ENCODE assay signal across 8 mouse cellular contexts in genomic region chr5:103691624-103692530, GRCm38 (mm10). TPM values are rescaled to one million over a fixed set of nuclear protein-coding genes. Genes with fewer than 3 reads are reported as not detected.
DNase-seq lines count a peak whose midpoint lies in the region; ATAC-seq and TF ChIP-seq lines count a peak whose summit lies in the region.

Gene Aff1, plus strand, starts transcription at chr5:103692374.

- H3K27ac ChIP-seq in heart, embryonic 10.5 days, result peak within 1 kb of the TSS; percentile 80
- no peak within 1 kb of the TSS for H3K27ac ChIP-seq in kidney, embryonic 15.5 days
- peak within 1 kb of the TSS; percentile 57 for H3K27ac ChIP-seq in liver, adult 2 months (replicated peaks; ENCODE audit: insufficient read depth, low read depth, low read length)

- no peaks in the 10 kb centered on the region for H3K9me3 ChIP-seq in heart, embryonic 10.5 days
- H3K9me3 ChIP-seq in kidney, embryonic 15.5 days (replicated peaks), result no peaks in the 10 kb centered on the region

- no peak for TF ChIP-seq CTCF in C2C12 (IDR thresholded peaks at IDR 0.05; ENCODE audit: control insufficient read depth, insufficient read depth, insufficient read length)
- no peak for TF ChIP-seq CTCF in brain, embryonic 14.5 days (IDR thresholded peaks at IDR 0.05; ENCODE audit: borderline replicate concordance, extremely low read depth, insufficient read depth, insufficient read length)
- no peak for TF ChIP-seq CTCF in liver, adult 2 months (IDR thresholded peaks at IDR 0.05; ENCODE audit: low read depth, low read length)

- peak within 1 kb of the TSS; percentile 44 for H3K9ac ChIP-seq in kidney, embryonic 15.5 days
- H3K9ac ChIP-seq in liver, adult 2 months (ENCODE audit: low read depth, low read length), result peak within 1 kb of the TSS; percentile 73

- peak within 1 kb of the TSS; percentile 100 for H3K4me2 ChIP-seq in kidney, embryonic 15.5 days

- no peaks in the 10 kb centered on the region for H3K27me3 ChIP-seq in C2C12 (ENCODE audit: control insufficient read depth, insufficient read depth, insufficient read length)
- peaks cover 41% of the 10 kb centered on the region for H3K27me3 ChIP-seq in heart, embryonic 10.5 days (ENCODE audit: insufficient read depth, poor library complexity, severe bottlenecking)
- H3K27me3 ChIP-seq in kidney, embryonic 15.5 days, result peaks cover 26% of the 10 kb centered on the region
- no peaks in the 10 kb centered on the region for H3K27me3 ChIP-seq in liver, adult 2 months (ENCODE audit: control insufficient read depth, insufficient read depth, low read length)

- peak within 1 kb of the TSS; percentile 82 for H3ac ChIP-seq in C2C12 (ENCODE audit: control insufficient read depth, insufficient read length, low read depth)

- peaks cover 17% of the 10 kb centered on the region for H3K4me1 ChIP-seq in heart, embryonic 10.5 days
- peaks cover 20% of the 10 kb centered on the region for H3K4me1 ChIP-seq in kidney, embryonic 15.5 days
- no peaks in the 10 kb centered on the region for H3K4me1 ChIP-seq in liver, adult 2 months (ENCODE audit: control insufficient read depth, insufficient read depth, low read length)

- peaks cover 30% of the 10 kb centered on the region for H3K79me2 ChIP-seq in C2C12 (ENCODE audit: control insufficient read depth, insufficient read depth)
- H3K79me2 ChIP-seq in liver, adult 2 months (ENCODE audit: control insufficient read depth, insufficient read depth, low read length), result no peaks in the 10 kb centered on the region; the same call in 1 of the 2 replicates

- H3K4me3 ChIP-seq in C2C12 (ENCODE audit: insufficient read depth, poor library complexity, severe bottlenecking), result peak within 1 kb of the TSS; percentile 61
- peak within 1 kb of the TSS; percentile 79 for H3K4me3 ChIP-seq in heart, embryonic 10.5 days
- H3K4me3 ChIP-seq in kidney, embryonic 15.5 days (replicated peaks), result peak within 1 kb of the TSS; percentile 62
- H3K4me3 ChIP-seq in liver, adult 2 months (ENCODE audit: insufficient read depth, low read depth, low read length), result peak within 1 kb of the TSS; percentile 68

- 3% methylated on average over 50 of the region's 50 CpGs for WGBS in heart, embryonic 10.5 days
- 4% methylated on average over 50 of the region's 50 CpGs for WGBS in kidney, embryonic 15.5 days
- WGBS in liver, adult 2 months, result 2% methylated on average over 50 of the region's 50 CpGs

- H3K79me3 ChIP-seq in C2C12 (ENCODE audit: low read depth), result peaks cover 7% of the 10 kb centered on the region

- peak; percentile 86 for DNase-seq in brain, embryonic 14.5 days (ENCODE audit: low read depth)
- DNase-seq in heart, embryonic 10.5 days (ENCODE audit: low spot score), result peak; percentile 93
- DNase-seq in liver, adult 2 months (ENCODE audit: extremely low read depth, low read depth, low spot score), result peak; percentile 82
- DNase-seq in spleen, postnatal 36 days (ENCODE audit: low spot score in 2 of 2), result peak; percentile 89 to 90

- no peaks in the 10 kb centered on the region for H3K36me3 ChIP-seq in C2C12 (ENCODE audit: control insufficient read depth, insufficient read depth)
- H3K36me3 ChIP-seq in heart, embryonic 10.5 days, result no peaks in the 10 kb centered on the region
- no peaks in the 10 kb centered on the region for H3K36me3 ChIP-seq in kidney, embryonic 15.5 days
- no peaks in the 10 kb centered on the region for H3K36me3 ChIP-seq in liver, adult 2 months (ENCODE audit: control insufficient read depth, insufficient read depth, low read length)

- ATAC-seq in erythroblast, adult 5-6 weeks (replicated peaks; ENCODE audit: low FRiP score, poor library complexity, severe bottlenecking), result peak; percentile 95
- ATAC-seq in kidney, embryonic 15.5 days (replicated peaks; ENCODE audit: low FRiP score), result peak; percentile 91
- ATAC-seq in monocyte, adult 5-6 weeks (replicated peaks; ENCODE audit: insufficient number of reproducible peaks, low FRiP score, low TSS enrichment, poor library complexity, severe bottlenecking), result peak; percentile 82

- no peak for TF ChIP-seq POLR2A in brain, embryonic 14.5 days (IDR thresholded peaks at IDR 0.05; ENCODE audit: borderline replicate concordance, extremely low read depth, insufficient read depth, insufficient read length, poor library complexity, severe bottlenecking)
- peak; percentile 78 for TF ChIP-seq POLR2A in liver, adult 2 months (IDR thresholded peaks at IDR 0.05; ENCODE audit: extremely low read depth, insufficient read depth, low read length)

TF ChIP-seq in C2C12, 6 proteins besides CTCF, POLR2A, EP300 and RAD21:
- no peak for TF ChIP-seq USF1 (IDR thresholded peaks at IDR 0.05; ENCODE audit: low read depth)
- no peak for TF ChIP-seq MYOG (IDR thresholded peaks at IDR 0.05; ENCODE audit: control insufficient read depth, extremely low read depth, insufficient read length)
- no peak for TF ChIP-seq MAX (IDR thresholded peaks at IDR 0.05)
- TF ChIP-seq FOSL1 (IDR thresholded peaks at IDR 0.05; ENCODE audit: insufficient read depth, low read length, poor library complexity, severe bottlenecking), result no peak
- no peak for TF ChIP-seq MYOD1 (IDR thresholded peaks at IDR 0.05; ENCODE audit: control insufficient read depth, insufficient read length, low read depth)
- TF ChIP-seq CEBPB (IDR thresholded peaks at IDR 0.05; ENCODE audit: low read depth), result no peak

RNA-seq across cellular contexts. Expression of gene Aff1, which starts in this region (rescaled TPM):
- polyA plus RNA-seq in C2C12 (2012; fragmentation: generic; extraction: Trizol), result 10.0 TPM
- polyA plus RNA-seq in brain, embryonic 14.5 days (2012; rRNA removed), result 0.91 and 2.9 TPM in 2 replicates
- 262 and 340 TPM in 2 replicates for total RNA-seq in erythroblast, adult 5-6 weeks (2015; ENCODE audit: low replicate concordance)
- total RNA-seq in erythroblast, adult 5-6 weeks (2017; ENCODE audit: low replicate concordance), result 184 and 253 TPM in 2 replicates
- polyA plus RNA-seq in heart, embryonic 10.5 days (2016; fragmentation: Nextera tagmentation; extraction: Ambion mirVana), result 8.1 TPM in 2 replicates
- 12.2 and 12.3 TPM in 2 replicates for polyA plus RNA-seq in kidney, embryonic 15.5 days (2015; fragmentation: Nextera tagmentation; extraction: Ambion mirVana)
- total RNA-seq in liver, adult 2 months (2014; rRNA removed), result 6.5 and 9.0 TPM in 2 replicates
- 3.9 and 4.1 TPM in 2 replicates for polyA plus RNA-seq in liver, adult 2 months (2012; rRNA removed)
- 20.1 to 35.3 TPM (median 31.2 TPM) in 3 replicates for total RNA-seq in monocyte, adult 5-6 weeks (2017)
